Mouse (Mus musculus) brain, adult 10 weeks (tissue): ENCODE measurements around the gene Snca. TPM values are rescaled to one million over a fixed set of nuclear protein-coding genes. Genes with fewer than 3 reads are reported as not detected.

ENCODE experiments used
- polyA plus RNA-seq: library from polyadenylated mRNA; stranded (reverse); fragments of 350-450 nt; fragmentation: Illumina TruSeq; extraction: RNeasy Lipid Tissue Mini Kit (QIAGEN cat#74804); gene quantifications from one replicate; pipeline ENCODE4 v1.2.3, GENCODE M21; 2015; ENCODE audit warnings: low read depth, low replicate concordance

Snca gene
- 458 TPM for polyA plus RNA-seq

DNA sequence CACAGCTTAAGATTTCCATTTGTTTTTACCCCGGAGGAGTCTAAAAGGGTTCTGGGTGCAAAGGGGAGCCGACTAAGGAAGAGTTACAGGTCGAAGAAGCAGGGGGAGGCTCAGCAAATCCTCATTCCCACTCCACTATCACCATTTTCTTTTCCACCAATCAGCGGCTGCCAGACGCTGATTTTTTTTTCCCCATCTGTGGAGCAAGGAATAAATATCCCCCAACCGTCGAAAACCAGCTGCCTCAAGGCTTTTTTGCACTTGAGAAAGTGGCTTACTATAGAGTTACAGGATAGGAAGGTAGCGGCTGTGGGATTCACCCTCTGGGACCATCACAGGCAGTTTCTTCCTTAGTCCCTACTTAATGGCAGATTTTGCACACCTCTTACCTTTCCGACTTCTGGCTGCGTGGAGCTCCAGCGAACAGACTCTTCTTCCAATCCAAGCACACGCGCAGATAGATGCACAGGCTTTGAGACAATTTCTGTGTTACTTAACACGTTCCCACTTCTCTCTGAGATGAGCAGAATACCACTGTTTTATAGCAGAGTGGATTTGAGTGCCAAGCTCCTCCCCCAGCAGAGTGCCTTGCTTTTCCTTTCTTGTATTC is at the start of gene Snca:
Gene Snca, minus strand, starts transcription at position 574 of the 610 bp plus-strand sequence.

Other genes with a start within 250 kb of the Snca start
- gene Mmrn1, start 95.1 kb upstream of the Snca start, polyA plus RNA-seq = not detected